Mouse (Mus musculus) left cerebral cortex, adult 2 months (tissue): ENCODE results near the gene 4931406P16Rik. TPM values are rescaled to one million over a fixed set of nuclear protein-coding genes. Genes with fewer than 3 reads are reported as not detected.
A peak's percentile ranks its signal among the peaks of the same experiment; 100 is the strongest.

Experiments
- DNase-seq, 2 experiments: peaks; one replicate each; pipeline ENCODE4 v3.0.0; 2021 to 2022; ENCODE audit warnings: low spot score in 2 of 2, mixed read lengths in 1 of 2; ENCODE audit errors: extremely low spot score in 1 of 2
- H3K27ac ChIP-seq: fragments of 200-600 bp; 2 replicates; pipeline ENCODE4 v1.8.1; 2022
- H3K4me3 ChIP-seq: fragments of 200-600 bp; 2 replicates; pipeline ENCODE4 v1.8.1; 2022
- CTCF ChIP-seq: fragments of 200-600 bp; IDR thresholded peaks from 2 replicates; pipeline ENCODE4 v1.8.1; 2022; ENCODE audit warnings: antibody characterized with exemption, mild to moderate bottlenecking, moderate library complexity
- intact Hi-C: fragments of 180-260 bp; cut with DNase I; formaldehyde crosslinking; loops from one replicate; pipeline ENCODE4 v1.15.1; 2025
- total RNA-seq, 2 experiments: library from RNA; stranded (reverse); gene quantifications; 2 replicates each; pipeline ENCODE4 v1.2.3; 2021

Gene 4931406P16Rik
- total RNA-seq, 2 experiments from 2014 or later: 40.7 to 42.8 TPM

GRCm38 (mm10) chr7:34234610-34235561 is 78.5 kb downstream of the 4931406P16Rik start:
- peak overlapping the region; percentile 96 for H3K27ac ChIP-seq
- H3K4me3 ChIP-seq: peak overlapping the region; percentile 53
- intact Hi-C loops: no loop called here
- no peak for DNase-seq
- TF ChIP-seq CTCF: no peak

- DNase-seq: peak; percentile 100
- intact Hi-C loops: no loop called here
- H3K4me3 ChIP-seq: peak overlapping the region; percentile 53
- peak overlapping the region; percentile 96 for H3K27ac ChIP-seq
- no peak for TF ChIP-seq CTCF
Measured at GRCm38 (mm10) chr7:34233909-34234609, 79.3 kb downstream of the 4931406P16Rik start.

GRCm38 (mm10) chr7:34232785-34233725 is 80.3 kb downstream of the 4931406P16Rik start:
- intact Hi-C loops: no loop called here
- TF ChIP-seq CTCF: no peak
- H3K27ac ChIP-seq: peak overlapping the region; percentile 96
- DNase-seq: no peak
- H3K4me3 ChIP-seq: peak overlapping the region; percentile 53

- Histone ChIP-seq H3K4me3 (peak within 1 kb of the TSS; percentile 90), H3K27ac (peak within 1 kb of the TSS; percentile 94)
- intact Hi-C loops: no loop called here
- DNase-seq: peak; percentile 76 to 83
- TF ChIP-seq CTCF: peak; percentile 34
Measured at GRCm38 (mm10) chr7:34230116-34230515, 83.2 kb downstream of the 4931406P16Rik start, which contains the start of gene Gpi1. TSS of gene Gpi1 (minus strand) at chr7:34230336.

GRCm38 (mm10) chr7:34229691-34230111 is 83.7 kb downstream of the 4931406P16Rik start:
- TF ChIP-seq CTCF: no peak
- H3K27ac ChIP-seq: peak overlapping the region; percentile 94
- peak; percentile 64 to 72 for DNase-seq
- intact Hi-C loops: loop anchor here (1.0 kb wide), 1 partner anchor 33 kb away; the partner anchor contains the start of gene Pdcd2l
- H3K4me3 ChIP-seq: peak overlapping the region; percentile 90

- Histone ChIP-seq H3K4me3 (peak overlapping the region; percentile 90), H3K27ac (peak overlapping the region; percentile 94)
- intact Hi-C loops: loop anchor here (1.0 kb wide), 1 partner anchor 33 kb away; the partner anchor contains the start of gene Pdcd2l
- no peak for TF ChIP-seq CTCF
- DNase-seq: no peak
Measured at GRCm38 (mm10) chr7:34229153-34229552, 84.2 kb downstream of the 4931406P16Rik start.

GRCm38 (mm10) chr7:34228641-34229040 is 84.7 kb downstream of the 4931406P16Rik start:
- intact Hi-C loops: loop anchor here (1.0 kb wide), 1 partner anchor 32 kb away; the partner anchor contains the start of gene Pdcd2l
- DNase-seq: no peak
- TF ChIP-seq CTCF: no peak
- Histone ChIP-seq H3K27ac (no peak overlapping the region), H3K4me3 (peak overlapping the region; percentile 36)

- TF ChIP-seq CTCF: peak; percentile 32
- intact Hi-C loops: no loop called here
- no peak for DNase-seq
- no peak overlapping the region for H3K27ac ChIP-seq
- H3K4me3 ChIP-seq: peak overlapping the region; percentile 17
Measured at GRCm38 (mm10) chr7:34226846-34227245, 86.5 kb downstream of the 4931406P16Rik start.

GRCm38 (mm10) chr7:34226086-34226485 is 87.3 kb downstream of the 4931406P16Rik start:
- TF ChIP-seq CTCF: no peak
- intact Hi-C loops: no loop called here
- peak overlapping the region; percentile 17 for H3K4me3 ChIP-seq
- 0 out of 2 replicates have a peak overlapping the region, but pooled peaks have one; percentile 11 for H3K27ac ChIP-seq
- DNase-seq: peak in 1 of 2 experiments; percentile 41

- DNase-seq: no peak
- H3K4me3 ChIP-seq: no peak overlapping the region
- H3K27ac ChIP-seq: no peak overlapping the region
- intact Hi-C loops: no loop called here
- no peak for TF ChIP-seq CTCF
Measured at GRCm38 (mm10) chr7:34224308-34224707, 89.0 kb downstream of the 4931406P16Rik start.

GRCm38 (mm10) chr7:34222340-34222739 is 91.0 kb downstream of the 4931406P16Rik start:
- no peak; the same call in 1 of the 2 replicates for TF ChIP-seq CTCF
- DNase-seq: no peak
- intact Hi-C loops: no loop called here
- Histone ChIP-seq H3K4me3 (no peak overlapping the region), H3K27ac (no peak overlapping the region)
